Mouse (Mus musculus): ENCODE data around the gene Prdm8.
A peak's percentile ranks its signal among the peaks of the same experiment; 100 is the strongest.

Gene Prdm8

GRCm38 (mm10) chr5:98184971-98185805 lies 18.2 kb downstream of the Prdm8 start:
- DNase-seq (ENCODE audit: low spot score in 2 of 2): peak; percentile 57 to 79

GRCm38 (mm10) chr5:98185806-98186751 lies 19.1 kb downstream of the Prdm8 start:
- no peak for DNase-seq (ENCODE audit: low spot score in 2 of 2)

GRCm38 (mm10) chr5:98189181-98190180 lies 22.5 kb downstream of the Prdm8 start:
- no peak for DNase-seq (ENCODE audit: low spot score in 2 of 2)

- DNase-seq (ENCODE audit: low spot score in 2 of 2): no peak
Observed at GRCm38 (mm10) chr5:98192295-98192983, 25.4 kb downstream of the Prdm8 start.

- no peak for DNase-seq (ENCODE audit: low spot score in 2 of 2)
Observed at GRCm38 (mm10) chr5:98194959-98195358, 28.0 kb downstream of the Prdm8 start.

- DNase-seq (ENCODE audit: low spot score in 2 of 2): no peak
Observed at GRCm38 (mm10) chr5:98198412-98199218, 31.6 kb downstream of the Prdm8 start.

- no peak for DNase-seq (ENCODE audit: low spot score in 2 of 2)
Observed at GRCm38 (mm10) chr5:98199219-98199552, 32.2 kb downstream of the Prdm8 start.

- DNase-seq (ENCODE audit: low spot score in 2 of 2): no peak
Observed at GRCm38 (mm10) chr5:98201606-98202005, 34.6 kb downstream of the Prdm8 start.

GRCm38 (mm10) chr5:98202996-98203395 lies 36.0 kb downstream of the Prdm8 start:
- no peak for DNase-seq (ENCODE audit: low spot score in 2 of 2)

GRCm38 (mm10) chr5:98212501-98212900 lies 45.5 kb downstream of the Prdm8 start:
- no peak for DNase-seq (ENCODE audit: low spot score in 2 of 2)

- no peak for DNase-seq (ENCODE audit: low spot score in 2 of 2)
Observed at GRCm38 (mm10) chr5:98221956-98222355, 55.0 kb downstream of the Prdm8 start.

GRCm38 (mm10) chr5:98226710-98227109 lies 59.7 kb downstream of the Prdm8 start:
- no peak for DNase-seq (ENCODE audit: low spot score in 2 of 2)

GRCm38 (mm10) chr5:98229456-98229855 lies 62.5 kb downstream of the Prdm8 start:
- no peak for DNase-seq (ENCODE audit: low spot score in 2 of 2)

GRCm38 (mm10) chr5:98238466-98238865 lies 71.5 kb downstream of the Prdm8 start:
- DNase-seq (ENCODE audit: low spot score in 2 of 2): no peak
